Mouse (Mus musculus) stomach, postnatal 0 days (tissue): ENCODE data around the gene Nlrp10. TPM values are rescaled to one million over a fixed set of nuclear protein-coding genes. Genes with fewer than 3 reads are reported as not detected.

Experiments
- ATAC-seq: fragments of 200-750 bp; cut with Nextera tagmentation; 2 replicates; pipeline ENCODE4 v1.8.0; 2017; ENCODE audit not compliant: low FRiP score, low TSS enrichment
- DNase-seq: peaks from one replicate; pipeline ENCODE4 v3.0.0-alpha.2; 2016; ENCODE audit warnings: low spot score
- H3K27ac ChIP-seq: fragments of 300-500 bp; sonication (generic); replicated peaks from 2 replicates; pipeline ENCODE4 v1.5.1; 2014; ENCODE audit warnings: mild to moderate bottlenecking, control low read depth
- H3K27me3 ChIP-seq: fragments of 300-500 bp; sonication (generic); 2 replicates; pipeline ENCODE4 v1.6.1; 2014; ENCODE audit warnings: low read length; ENCODE audit not compliant: control insufficient read depth, insufficient read depth
- H3K36me3 ChIP-seq: fragments of 300-500 bp; sonication (generic); 2 replicates; pipeline ENCODE4 v1.6.1; 2014; ENCODE audit warnings: low read length, mixed read lengths; ENCODE audit not compliant: control insufficient read depth, insufficient read depth
- H3K4me1 ChIP-seq: fragments of 300-500 bp; sonication (generic); replicated peaks from 2 replicates; pipeline ENCODE4 v1.6.1; 2014; ENCODE audit warnings: antibody characterized with exemption; ENCODE audit not compliant: control insufficient read depth, insufficient read depth
- H3K4me2 ChIP-seq: fragments of 300-500 bp; sonication (generic); replicated peaks from 2 replicates; pipeline ENCODE4 v1.6.1; 2014; ENCODE audit warnings: low read depth, mild to moderate bottlenecking, control low read depth, moderate library complexity
- H3K4me3 ChIP-seq: fragments of 300-500 bp; sonication (generic); 2 replicates; pipeline ENCODE4 v1.5.1; 2014; ENCODE audit warnings: low read depth, low read length, control low read depth
- H3K9ac ChIP-seq: fragments of 300-500 bp; sonication (generic); 2 replicates; pipeline ENCODE4 v1.6.1; 2014; ENCODE audit warnings: mild to moderate bottlenecking, low read length, control low read depth, mixed read lengths
- H3K9me3 ChIP-seq: fragments of 300-500 bp; sonication (generic); 2 replicates; pipeline ENCODE4 v1.6.1; 2016; ENCODE audit warnings: low read length; ENCODE audit not compliant: control insufficient read depth
- CTCF ChIP-seq: IDR thresholded peaks from 2 replicates; pipeline ENCODE4 v1.5.1; 2016; ENCODE audit warnings: antibody characterized with exemption, low read depth, mild to moderate bottlenecking, moderate library complexity
- EP300 ChIP-seq: optimal IDR thresholded peaks from 2 replicates; pipeline ENCODE3; 2016; ENCODE audit warnings: antibody characterized with exemption
- WGBS: fragments of 180-500 bp; shearing (Covaris S2); extraction: QIAGEN DNeasy Blood & Tissue Kit; methylation state at CpG from one replicate; pipeline ENCODE4 v1.1.7; 2014; 5-methylcytosine and 5-hydroxymethylcytosine counted together
- polyA plus RNA-seq: library from polyadenylated mRNA; unstranded; fragments of >200 nt; fragmentation: Nextera tagmentation; extraction: Ambion mirVana; gene quantifications from 2 replicates; pipeline ENCODE4 v1.2.1, GENCODE M21; 2015

Nlrp10 gene
- polyA plus RNA-seq, 1 experiment from 2014 or later = 12.6 TPM

GRCm38 (mm10) chr7:108928280-108929188, 1.4 kb downstream of the Nlrp10 start:
- Histone ChIP-seq H3K9ac (no peak overlapping the region), H3K27me3 (no peaks in the 10 kb centered on the region), H3K4me2 (no peak overlapping the region), H3K9me3 (no peaks in the 10 kb centered on the region), H3K4me1 (no peaks in the 10 kb centered on the region), H3K27ac (no peak overlapping the region), H3K4me3 (no peak overlapping the region), H3K36me3 (no peaks in the 10 kb centered on the region)
- 72% methylated on average over 11 of the region's 11 CpGs for whole genome bisulfite sequencing
- DNase-seq (no peak), ATAC-seq (no peak)
- no peak for TF ChIP-seq CTCF
- no peak for TF ChIP-seq EP300

DNA sequence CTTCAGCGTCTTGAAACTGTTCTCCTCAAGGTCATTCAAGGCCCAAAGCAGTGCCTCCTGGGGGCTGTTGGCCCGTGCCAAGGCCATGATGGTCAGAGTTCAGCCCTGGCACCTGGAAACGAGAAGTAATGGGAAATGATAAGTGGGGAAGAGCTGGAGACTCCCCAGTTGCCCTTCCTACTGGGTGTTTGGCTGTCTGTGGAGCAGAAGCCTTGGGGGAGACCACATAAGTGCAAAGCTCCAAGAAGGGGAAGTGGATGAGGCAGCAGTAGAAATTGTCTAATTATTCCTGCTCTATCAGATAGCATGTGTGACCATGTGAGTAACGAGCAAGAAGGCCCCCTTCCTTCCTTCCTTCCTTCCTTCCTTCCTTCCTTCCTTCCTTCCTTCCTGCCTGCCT, 2.9 kb downstream of the Nlrp10 start:
- no peaks in the 10 kb centered on the region for H3K9me3 ChIP-seq
- no peak for TF ChIP-seq CTCF
- no peak overlapping the region for H3K27ac ChIP-seq
- no peaks in the 10 kb centered on the region for H3K4me1 ChIP-seq
- no peaks in the 10 kb centered on the region for H3K36me3 ChIP-seq
- H3K9ac ChIP-seq = no peak overlapping the region
- no peak overlapping the region for H3K4me3 ChIP-seq
- ATAC-seq = no peak
- no peak overlapping the region for H3K4me2 ChIP-seq
- no peak for DNase-seq
- 76% methylated on average over 4 of the region's 4 CpGs for WGBS
- H3K27me3 ChIP-seq = no peaks in the 10 kb centered on the region

- DNase-seq = no peak
- ATAC-seq = no peak
- Histone ChIP-seq H3K27ac (no peak overlapping the region), H3K9me3 (no peaks in the 10 kb centered on the region), H3K36me3 (no peaks in the 10 kb centered on the region), H3K4me2 (no peak overlapping the region), H3K9ac (no peak overlapping the region), H3K4me1 (no peaks in the 10 kb centered on the region), H3K4me3 (no peak overlapping the region), H3K27me3 (no peaks in the 10 kb centered on the region)
- 79% methylated on average over 2 of the region's 2 CpGs for WGBS
- TF ChIP-seq CTCF = no peak
- no peak for TF ChIP-seq EP300
Observed at GRCm38 (mm10) chr7:108903969-108904368, 26.0 kb downstream of the Nlrp10 start.

DNA sequence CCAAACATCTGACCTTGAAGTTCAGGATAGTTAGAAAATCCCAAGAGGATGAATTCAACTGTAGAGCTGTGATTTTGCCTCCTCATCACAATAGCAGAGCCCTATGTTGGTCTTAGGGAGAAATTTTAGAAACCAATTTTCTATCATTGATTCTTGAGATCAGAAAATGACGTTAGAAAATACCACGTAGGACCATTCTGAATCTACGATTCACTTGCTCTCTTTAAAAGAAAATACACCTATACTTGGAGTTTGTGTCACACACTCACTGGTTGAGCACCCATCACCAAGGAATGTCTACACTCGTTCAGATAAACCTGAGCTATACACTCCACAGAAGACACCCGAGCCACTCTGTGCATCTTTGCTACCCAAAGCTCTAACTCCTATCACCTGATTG, 35.7 kb downstream of the Nlrp10 start, which contains the start of gene Olfr519:
Gene Olfr519 (minus strand): TSS at position 101 of the 400 bp plus-strand sequence.
- WGBS = 86% methylated on average over 5 of the region's 5 CpGs
- no peaks in the 10 kb centered on the region for H3K36me3 ChIP-seq
- ATAC-seq = no peak

DNA sequence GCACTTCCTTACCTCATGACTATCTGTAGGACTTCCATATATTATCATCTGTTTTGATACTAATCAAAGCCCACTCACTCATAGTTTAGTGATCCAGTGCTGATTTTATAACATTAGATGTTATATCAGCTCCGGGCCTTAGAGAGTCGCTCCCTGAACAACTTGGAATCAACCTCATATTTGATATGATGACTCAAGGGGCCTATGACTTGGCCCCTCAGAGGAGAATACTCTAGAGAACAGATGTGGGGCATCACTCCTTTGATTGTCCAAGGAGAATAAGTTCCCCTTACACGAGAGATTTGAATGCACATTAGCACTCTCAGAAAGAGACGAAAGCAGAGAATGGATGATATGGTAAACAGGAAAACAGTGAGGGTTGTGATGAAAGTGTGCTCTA, 45.1 kb downstream of the Nlrp10 start, which contains the start of gene Olfr518:
Gene Olfr518 (minus strand): TSS at position 101 of the 400 bp plus-strand sequence.
- DNase-seq (no peak), ATAC-seq (no peak)
- no peak for TF ChIP-seq EP300
- TF ChIP-seq CTCF = no peak
- Histone ChIP-seq H3K9ac (no peak within 1 kb of the TSS), H3K4me1 (no peaks in the 10 kb centered on the region), H3K4me3 (no peak within 1 kb of the TSS), H3K27me3 (no peaks in the 10 kb centered on the region), H3K4me2 (no peak within 1 kb of the TSS), H3K36me3 (no peaks in the 10 kb centered on the region), H3K27ac (no peak within 1 kb of the TSS), H3K9me3 (no peaks in the 10 kb centered on the region)
- WGBS = 68% methylated on average over 4 of the region's 4 CpGs

More for the DNA sequence above, 35.7 kb downstream of the Nlrp10 start, which contains the start of gene Olfr519:
- no peaks in the 10 kb centered on the region for H3K27me3 ChIP-seq
- H3K9ac ChIP-seq = no peak within 1 kb of the TSS
- no peaks in the 10 kb centered on the region for H3K9me3 ChIP-seq
- no peaks in the 10 kb centered on the region for H3K4me1 ChIP-seq
- no peak within 1 kb of the TSS for H3K4me2 ChIP-seq
- no peak for TF ChIP-seq EP300
- TF ChIP-seq CTCF = no peak
- H3K27ac ChIP-seq = no peak within 1 kb of the TSS
- DNase-seq = no peak
- H3K4me3 ChIP-seq = no peak within 1 kb of the TSS

DNA sequence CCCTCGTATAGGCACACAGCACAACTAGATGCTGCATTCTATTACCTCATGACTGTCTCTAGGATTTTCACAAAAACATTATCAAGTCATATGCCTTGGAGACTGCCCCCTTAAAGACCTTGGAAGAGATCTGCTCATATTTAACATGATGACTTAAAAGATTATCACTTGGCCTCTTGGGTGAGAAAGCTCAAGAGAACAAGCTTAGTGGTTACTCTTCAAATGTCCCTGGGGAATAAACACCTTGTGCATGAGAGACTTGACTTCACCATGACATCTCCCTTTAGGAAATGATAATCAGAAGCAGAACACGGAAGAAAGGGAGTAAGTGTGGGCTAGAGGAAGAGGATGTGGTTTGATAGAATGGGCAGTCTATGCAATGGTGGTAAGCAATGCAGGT, 57.7 kb downstream of the Nlrp10 start, which contains the start of gene Olfr517:
Gene Olfr517 (minus strand): TSS at position 101 of the 400 bp plus-strand sequence.
- Histone ChIP-seq H3K9me3 (no peaks in the 10 kb centered on the region), H3K27ac (no peak within 1 kb of the TSS), H3K4me2 (no peak within 1 kb of the TSS), H3K9ac (no peak within 1 kb of the TSS), H3K36me3 (no peaks in the 10 kb centered on the region), H3K4me1 (no peaks in the 10 kb centered on the region), H3K27me3 (no peaks in the 10 kb centered on the region), H3K4me3 (no peak within 1 kb of the TSS)
- DNase-seq (no peak), ATAC-seq (no peak)
- TF ChIP-seq CTCF = no peak
- TF ChIP-seq EP300 = no peak
- WGBS = 65% methylated on average over 2 of the region's 2 CpGs

Other genes with a start within 250 kb of the Nlrp10 start
- not detected in 2 replicates for gene Olfr512, start 216.9 kb downstream of the Nlrp10 start, polyA plus RNA-seq
- gene Olfr513, start 179.2 kb downstream of the Nlrp10 start, polyA plus RNA-seq = not detected in 2 replicates
- gene Olfr514, start 104.2 kb downstream of the Nlrp10 start, polyA plus RNA-seq = not detected in 2 replicates
- not detected in 2 replicates for gene Olfr516, start 79.6 kb downstream of the Nlrp10 start, polyA plus RNA-seq
- gene Olfr517, start 57.8 kb downstream of the Nlrp10 start, polyA plus RNA-seq = not detected in 2 replicates
- gene Olfr518, start 45.2 kb downstream of the Nlrp10 start, polyA plus RNA-seq = not detected in 2 replicates
- gene Olfr519, start 35.8 kb downstream of the Nlrp10 start, polyA plus RNA-seq = not detected in 2 replicates
- 70.1 and 75.8 TPM in 2 replicates for gene Eif3f, start 4.2 kb upstream of the Nlrp10 start, polyA plus RNA-seq
- gene Tub, start 20.2 kb upstream of the Nlrp10 start, polyA plus RNA-seq = 0.75 and 0.90 TPM in 2 replicates
- gene Ric3, start 153.2 kb upstream of the Nlrp10 start, polyA plus RNA-seq = 0.93 and 1.1 TPM in 2 replicates
- gene Lmo1, start 245.0 kb upstream of the Nlrp10 start, polyA plus RNA-seq = 18.8 and 22.4 TPM in 2 replicates